Mouse (Mus musculus) erythroblast, embryonic 14.5 days (primary cell): ENCODE data around the gene Slc9a2. TPM values are rescaled to one million over a fixed set of nuclear protein-coding genes. Genes with fewer than 3 reads are reported as not detected.

ENCODE experiments used
- H3K27me3 ChIP-seq: 2 replicates; pipeline ENCODE4 v1.6.1; 2012; ENCODE audit warnings: inconsistent platforms; ENCODE audit not compliant: control insufficient read depth
- H3K36me3 ChIP-seq: 2 replicates; pipeline ENCODE4 v1.6.1; 2012; ENCODE audit warnings: mild to moderate bottlenecking, inconsistent platforms; ENCODE audit not compliant: control insufficient read depth
- H3K4me1 ChIP-seq: 2 replicates; pipeline ENCODE4 v1.6.1; 2012; ENCODE audit warnings: inconsistent platforms; ENCODE audit not compliant: control insufficient read depth
- H3K4me3 ChIP-seq: replicated peaks from 2 replicates; pipeline ENCODE3; 2012; ENCODE audit warnings: moderate library complexity, mild to moderate bottlenecking, inconsistent platforms
- H3K9me3 ChIP-seq: 2 replicates; pipeline ENCODE4 v1.6.1; 2012; ENCODE audit warnings: low read length, inconsistent platforms, mixed read lengths; ENCODE audit not compliant: control insufficient read depth
- GATA1 ChIP-seq: IDR thresholded peaks from 2 replicates; pipeline ENCODE4 v1.6.1; 2012; ENCODE audit warnings: low read length, inconsistent platforms, mixed read lengths
- TAL1 ChIP-seq: IDR thresholded peaks from 3 replicates; pipeline ENCODE4 v1.6.1; 2012; ENCODE audit warnings: low read length, inconsistent platforms, mixed read lengths
- polyA plus RNA-seq: library from polyadenylated mRNA; stranded (reverse); fragments of >175 nt; gene quantifications from 2 replicates; pipeline ENCODE4 v1.2.3, GENCODE M21; 2012

Gene Slc9a2
- polyA plus RNA-seq, 1 experiment = not detected

DNA sequence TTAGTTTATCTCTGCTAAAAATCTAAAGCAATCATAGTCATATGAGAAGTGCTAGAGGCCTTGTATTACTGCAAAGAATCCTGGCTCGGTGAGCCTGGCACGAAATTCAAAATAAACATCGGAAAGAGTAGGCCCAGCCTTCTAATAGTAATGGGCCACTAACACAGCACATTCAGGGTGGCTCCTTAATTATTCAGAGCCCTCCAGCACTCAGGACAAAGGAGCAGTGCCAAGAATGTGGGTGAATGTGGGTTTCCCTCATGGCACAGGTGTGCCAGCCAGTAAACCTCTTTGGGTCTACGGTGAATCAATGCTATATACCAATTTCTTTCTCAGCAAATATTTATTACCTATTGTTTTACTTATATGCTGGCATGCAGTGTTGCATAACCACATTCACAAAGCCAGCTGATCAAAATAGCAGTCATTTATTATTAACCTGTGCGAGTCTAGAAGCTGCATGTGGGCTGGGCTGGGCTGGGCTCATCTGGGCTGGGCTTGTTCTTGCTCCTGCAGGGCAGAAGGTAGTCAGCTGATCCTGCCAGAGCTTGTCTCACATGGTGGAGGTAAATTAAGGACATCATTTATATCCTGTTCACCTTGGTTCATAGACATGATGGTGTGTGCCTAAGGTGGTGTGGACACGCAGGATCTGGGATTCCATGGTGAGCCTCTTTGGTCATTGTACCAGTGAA, 79.5 kb downstream of the Slc9a2 start:
- H3K4me1 ChIP-seq = no peaks in the 10 kb centered on the region
- no peak overlapping the region for H3K4me3 ChIP-seq
- no peaks in the 10 kb centered on the region for H3K9me3 ChIP-seq
- no peak for TF ChIP-seq GATA1
- TF ChIP-seq TAL1 = no peak
- H3K27me3 ChIP-seq = no peaks in the 10 kb centered on the region
- H3K36me3 ChIP-seq = no peaks in the 10 kb centered on the region

DNA sequence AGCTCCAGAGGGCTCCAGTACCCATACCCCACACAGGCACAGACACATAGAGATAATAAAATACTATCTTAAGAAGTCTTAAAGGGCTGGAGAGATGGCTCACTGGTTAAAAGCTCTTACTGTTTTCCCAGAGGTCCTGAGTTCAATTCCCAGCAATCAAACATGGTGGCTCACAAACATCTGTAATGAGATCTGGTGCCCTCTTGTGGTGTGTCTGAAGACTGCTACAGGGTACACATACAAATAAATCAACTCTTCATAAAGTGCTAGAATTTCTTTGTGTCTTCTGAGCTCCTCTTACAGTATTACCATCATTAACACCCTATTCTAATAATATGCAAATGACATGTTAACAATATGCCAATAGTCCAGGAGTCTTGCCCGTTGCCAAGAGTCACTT, 83.7 kb downstream of the Slc9a2 start:
- TF ChIP-seq GATA1 (no peak), TAL1 (no peak)
- H3K4me3 ChIP-seq = no peak overlapping the region
- H3K36me3 ChIP-seq = no peaks in the 10 kb centered on the region
- no peaks in the 10 kb centered on the region for H3K27me3 ChIP-seq
- peaks cover 4% of the 10 kb centered on the region for H3K4me1 ChIP-seq
- no peaks in the 10 kb centered on the region for H3K9me3 ChIP-seq

DNA sequence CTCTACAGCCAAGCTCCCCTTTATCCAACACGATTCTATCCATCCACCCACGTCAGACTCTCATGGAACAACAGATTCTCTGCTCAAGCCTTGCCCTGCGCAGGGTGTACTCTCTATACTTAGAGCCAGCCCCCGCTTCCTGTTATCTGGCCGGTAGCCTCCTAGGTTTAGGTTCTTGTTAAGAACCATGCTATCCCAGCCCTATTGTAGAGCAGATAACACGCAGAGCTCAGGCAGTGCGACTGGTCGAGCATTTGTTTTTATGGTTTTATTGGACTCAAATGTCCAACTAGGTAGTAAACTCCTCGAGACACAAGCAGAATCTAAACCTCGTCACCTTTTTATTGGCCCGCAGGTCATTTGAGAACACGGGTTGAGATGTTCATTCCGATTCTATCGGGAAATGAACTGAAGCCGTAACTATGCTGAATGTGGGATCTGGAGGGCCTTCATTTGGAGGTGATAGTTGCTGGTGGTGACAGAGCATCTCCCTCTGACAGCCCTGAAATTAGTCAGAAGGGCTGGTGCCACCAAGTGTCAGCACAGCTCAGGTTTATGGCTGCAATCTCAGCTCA, 84.4 kb downstream of the Slc9a2 start:
- no peak overlapping the region for H3K4me3 ChIP-seq
- TF ChIP-seq TAL1 = no peak
- TF ChIP-seq GATA1 = no peak
- no peaks in the 10 kb centered on the region for H3K9me3 ChIP-seq
- H3K27me3 ChIP-seq = no peaks in the 10 kb centered on the region
- peaks cover 8% of the 10 kb centered on the region for H3K4me1 ChIP-seq
- H3K36me3 ChIP-seq = no peaks in the 10 kb centered on the region

DNA sequence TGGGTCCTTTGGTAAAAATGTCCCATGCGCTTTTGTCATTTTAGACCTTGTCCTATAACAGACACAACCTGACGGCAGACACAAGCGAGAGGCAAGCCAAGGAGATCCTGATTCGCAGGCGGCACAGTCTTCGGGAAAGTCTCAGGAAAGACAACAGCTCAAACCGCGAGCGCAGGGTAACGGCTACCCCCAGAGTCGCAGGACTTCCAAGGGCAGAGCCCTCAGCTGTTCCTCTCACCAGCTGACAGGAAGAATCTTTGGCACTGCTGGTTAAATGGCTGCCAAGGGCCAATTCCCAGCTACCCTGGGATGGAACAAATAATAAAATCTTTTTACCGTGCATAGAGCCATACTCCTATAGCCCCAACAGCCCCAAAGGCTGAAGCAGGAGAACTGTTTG, 85.1 kb downstream of the Slc9a2 start:
- TF ChIP-seq GATA1 = no peak
- no peak for TF ChIP-seq TAL1
- H3K9me3 ChIP-seq = no peaks in the 10 kb centered on the region
- H3K4me3 ChIP-seq = no peak overlapping the region
- H3K4me1 ChIP-seq = peaks cover 12% of the 10 kb centered on the region
- H3K36me3 ChIP-seq = no peaks in the 10 kb centered on the region
- no peaks in the 10 kb centered on the region for H3K27me3 ChIP-seq

DNA sequence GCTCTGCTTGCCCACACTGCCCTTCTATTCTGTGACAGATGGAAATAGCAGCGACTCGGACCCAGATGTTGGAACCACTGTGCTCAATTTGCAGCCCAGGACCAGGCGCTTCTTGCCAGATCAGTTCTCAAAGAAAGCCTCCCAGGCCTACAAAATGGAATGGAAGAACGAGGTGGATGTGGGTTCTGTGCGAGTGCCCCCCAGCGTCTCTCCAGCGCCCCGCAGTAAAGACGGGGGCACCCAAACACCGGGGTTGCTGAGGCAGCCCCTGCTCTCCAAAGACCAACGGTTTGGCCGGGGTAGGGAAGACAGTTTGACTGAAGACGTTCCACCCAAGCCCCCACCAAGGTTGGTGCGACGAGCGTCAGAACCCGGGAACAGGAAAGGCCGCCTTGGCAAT, 87.2 kb downstream of the Slc9a2 start:
- H3K4me3 ChIP-seq = no peak overlapping the region
- no peaks in the 10 kb centered on the region for H3K27me3 ChIP-seq
- peaks cover 32% of the 10 kb centered on the region for H3K4me1 ChIP-seq
- no peaks in the 10 kb centered on the region for H3K9me3 ChIP-seq
- no peaks in the 10 kb centered on the region for H3K36me3 ChIP-seq
- TF ChIP-seq GATA1 (no peak), TAL1 (no peak)

DNA sequence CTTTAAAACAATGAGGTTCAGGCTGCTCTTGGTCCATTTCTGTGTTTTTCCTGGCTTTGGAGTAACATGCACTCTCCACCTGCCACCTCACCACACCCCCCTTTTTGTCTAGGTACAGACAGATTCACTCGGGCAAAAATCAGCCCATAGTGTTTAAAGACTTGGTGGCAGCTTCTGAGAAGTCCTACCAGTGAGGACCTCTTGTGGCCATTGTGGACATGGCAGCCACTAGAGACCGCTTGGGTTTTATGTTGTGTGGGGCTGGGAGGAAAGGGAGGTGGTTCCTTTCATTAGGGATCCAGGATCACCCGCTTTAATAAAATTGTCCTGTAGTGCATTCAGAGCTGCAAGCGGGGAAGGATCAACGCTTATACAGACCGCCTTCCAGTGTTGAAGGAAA, 88.2 kb downstream of the Slc9a2 start:
- H3K36me3 ChIP-seq = peaks cover 5% of the 10 kb centered on the region
- no peak overlapping the region for H3K4me3 ChIP-seq
- H3K27me3 ChIP-seq = no peaks in the 10 kb centered on the region
- TF ChIP-seq GATA1 = no peak
- TF ChIP-seq TAL1 = no peak
- H3K4me1 ChIP-seq = peaks cover 42% of the 10 kb centered on the region
- H3K9me3 ChIP-seq = no peaks in the 10 kb centered on the region

DNA sequence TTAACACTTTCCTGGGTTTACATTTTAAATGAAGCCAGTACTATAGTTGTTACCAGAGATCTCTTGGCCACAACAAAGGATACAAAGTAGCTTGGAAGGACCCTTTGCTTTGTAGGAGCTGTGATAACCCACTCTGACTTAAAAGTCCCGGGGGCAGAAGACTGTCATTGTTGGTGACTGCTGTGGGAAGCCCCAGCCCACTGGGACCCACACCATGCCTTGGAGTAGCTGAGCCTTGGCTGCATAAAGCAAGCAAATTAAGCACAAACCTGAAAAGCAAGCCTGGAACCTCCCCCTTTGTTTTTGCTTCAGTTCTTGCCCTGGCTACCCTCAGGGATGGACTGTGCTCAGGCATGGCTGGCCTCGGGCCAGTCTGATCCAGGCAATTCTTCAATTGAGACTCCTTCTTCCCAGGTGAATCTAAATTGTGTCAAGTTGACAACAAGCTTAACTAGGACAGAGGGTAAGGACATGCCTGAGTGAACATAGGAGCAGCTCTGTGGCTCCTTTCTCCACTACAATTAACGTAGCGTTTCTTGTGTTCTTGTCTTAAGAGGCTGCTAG, 89.0 kb downstream of the Slc9a2 start:
- Histone ChIP-seq H3K36me3 (peaks cover 13% of the 10 kb centered on the region), H3K27me3 (no peaks in the 10 kb centered on the region), H3K9me3 (no peaks in the 10 kb centered on the region), H3K4me3 (no peak overlapping the region), H3K4me1 (peaks cover 50% of the 10 kb centered on the region)
- no peak for TF ChIP-seq TAL1
- TF ChIP-seq GATA1 = no peak

DNA sequence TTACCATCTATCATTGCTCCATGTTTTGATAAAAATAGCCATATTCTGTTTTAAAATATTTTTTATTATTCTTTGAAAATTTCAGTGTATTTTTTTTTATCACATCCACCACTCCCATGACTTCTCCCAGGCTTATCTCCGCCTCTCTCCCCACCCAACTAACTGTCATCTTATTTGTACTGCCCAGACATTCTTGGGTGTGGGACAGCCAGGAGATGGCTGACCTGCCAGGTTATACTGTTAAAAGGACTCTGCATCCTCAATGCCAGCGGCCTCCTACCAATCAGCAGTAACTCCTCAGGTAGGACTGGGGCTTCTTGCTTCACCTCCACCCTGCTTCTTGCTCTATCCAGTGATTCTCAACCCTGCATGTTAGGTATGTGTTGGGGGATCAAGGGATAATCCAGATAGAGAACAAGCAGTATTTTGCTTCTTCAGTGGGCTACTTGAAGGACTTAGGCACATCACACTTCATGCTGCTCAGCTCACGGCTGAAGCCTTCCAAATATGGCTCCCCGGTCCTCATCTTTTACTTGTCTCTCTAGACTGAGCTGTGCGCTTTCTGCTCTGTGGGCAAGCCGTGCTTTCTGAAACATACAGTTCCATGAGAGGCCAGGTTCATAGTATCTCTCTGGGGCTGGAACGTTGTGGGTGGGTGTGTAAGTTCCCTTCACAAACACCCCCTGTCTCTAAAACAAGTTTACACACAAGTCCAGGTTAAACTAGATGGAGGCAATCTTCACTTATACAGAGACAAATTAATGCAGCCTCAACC, 91.0 kb downstream of the Slc9a2 start:
- peaks cover 29% of the 10 kb centered on the region for H3K36me3 ChIP-seq
- peaks cover 54% of the 10 kb centered on the region for H3K4me1 ChIP-seq
- no peak for TF ChIP-seq TAL1
- no peak for TF ChIP-seq GATA1
- peak overlapping the region; percentile 64 for H3K4me3 ChIP-seq
- H3K9me3 ChIP-seq = no peaks in the 10 kb centered on the region
- H3K27me3 ChIP-seq = no peaks in the 10 kb centered on the region

DNA sequence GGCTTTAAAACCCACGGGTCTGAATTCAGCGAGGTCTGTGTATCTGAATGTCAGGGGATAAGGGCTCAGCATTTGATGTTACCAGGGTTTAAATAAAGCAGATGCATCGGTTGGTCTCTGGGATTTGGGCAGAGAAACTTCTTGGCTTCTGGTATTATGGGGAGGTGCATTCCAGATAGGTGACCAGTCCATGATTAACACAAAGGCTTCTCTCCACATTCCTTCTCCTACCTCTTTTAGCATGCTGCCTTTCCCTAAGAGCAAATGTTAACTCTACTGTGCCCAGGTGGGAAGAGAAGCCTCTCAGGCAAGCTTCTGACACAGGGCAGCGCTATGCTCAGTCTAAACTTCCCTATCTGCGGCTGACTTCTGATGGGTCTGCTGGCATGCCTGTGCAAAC, 92.9 kb downstream of the Slc9a2 start:
- no peaks in the 10 kb centered on the region for H3K27me3 ChIP-seq
- peaks cover 38% of the 10 kb centered on the region for H3K36me3 ChIP-seq
- TF ChIP-seq GATA1 (no peak), TAL1 (no peak)

More for the DNA sequence above, 92.9 kb downstream of the Slc9a2 start:
- Histone ChIP-seq H3K4me3 (peak overlapping the region; percentile 3), H3K9me3 (no peaks in the 10 kb centered on the region), H3K4me1 (peaks cover 54% of the 10 kb centered on the region)
